In the genomic region with DNA sequence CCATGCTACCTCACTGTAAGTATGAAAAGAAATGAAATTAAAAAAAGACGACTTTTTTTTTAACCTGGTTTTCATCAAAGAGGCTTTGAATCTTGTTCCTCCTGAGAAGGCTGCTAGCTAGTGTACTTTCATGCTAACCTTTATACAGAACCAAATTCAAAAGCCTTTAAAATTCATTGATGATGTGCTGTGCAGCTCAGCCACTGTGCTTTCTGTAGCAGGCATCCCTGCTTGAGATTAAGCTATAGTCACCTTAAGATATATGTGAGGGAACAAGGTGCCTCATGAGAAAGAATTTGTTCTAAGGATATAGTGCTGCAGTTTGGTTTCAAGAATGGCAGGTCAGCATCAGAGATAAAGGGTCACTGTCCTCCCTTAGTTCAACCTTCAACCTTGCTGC, we compare ENCODE assay signal across 34 mouse cellular contexts.
"Had no signal": no experiment of that assay in that cellular context is flagged by ENCODE, and none has a peak within 500 bp of the region (broad histone marks: within the 10 kb centered on the region; RNA-seq: fewer than 3 reads in every experiment).

No protein-coding gene starts in this region.

- H3K27me3 ChIP-seq: heart, embryonic 12.5 days; heart, embryonic 13.5 days; heart, embryonic 15.5 days; hindbrain, embryonic 12.5 days; hindbrain, embryonic 13.5 days; hindbrain, embryonic 15.5 days; intestine, embryonic 15.5 days; kidney, embryonic 15.5 days had no signal

- H3K4me2 ChIP-seq: heart, embryonic 11.5 days; heart, embryonic 12.5 days; heart, embryonic 13.5 days; heart, embryonic 15.5 days; hindbrain, embryonic 12.5 days; hindbrain, embryonic 13.5 days; hindbrain, embryonic 14.5 days; hindbrain, embryonic 15.5 days; intestine, embryonic 15.5 days; kidney, embryonic 15.5 days had no signal

- H3K36me3 ChIP-seq: heart, embryonic 10.5 days; heart, embryonic 12.5 days; heart, embryonic 13.5 days; heart, embryonic 15.5 days; hindbrain, embryonic 10.5 days; hindbrain, embryonic 12.5 days; hindbrain, embryonic 13.5 days; hindbrain, embryonic 15.5 days; intestine, embryonic 15.5 days; kidney, embryonic 15.5 days had no signal

- H3K9me3 ChIP-seq: heart, embryonic 10.5 days; heart, embryonic 12.5 days; heart, embryonic 15.5 days; hindbrain, embryonic 10.5 days; hindbrain, embryonic 12.5 days; hindbrain, embryonic 13.5 days; hindbrain, embryonic 15.5 days; intestine, embryonic 15.5 days; kidney, embryonic 15.5 days had no signal

- H3K4me3 ChIP-seq: heart, embryonic 10.5 days; heart, embryonic 12.5 days; heart, embryonic 13.5 days; heart, embryonic 15.5 days; hindbrain, embryonic 10.5 days; hindbrain, embryonic 12.5 days; hindbrain, embryonic 13.5 days; hindbrain, embryonic 15.5 days; intestine, embryonic 15.5 days; kidney, embryonic 15.5 days; layer of hippocampus, adult 2 months had no signal

- H3K9ac ChIP-seq: heart, embryonic 12.5 days; heart, embryonic 13.5 days; heart, embryonic 15.5 days; hindbrain, embryonic 12.5 days; hindbrain, embryonic 13.5 days; hindbrain, embryonic 14.5 days; hindbrain, embryonic 15.5 days; intestine, embryonic 15.5 days; kidney, embryonic 15.5 days had no signal

- H3K4me1 ChIP-seq: heart, embryonic 10.5 days; heart, embryonic 12.5 days; heart, embryonic 13.5 days; heart, embryonic 15.5 days; hindbrain, embryonic 10.5 days; hindbrain, embryonic 12.5 days; hindbrain, embryonic 13.5 days; hindbrain, embryonic 15.5 days; intestine, embryonic 15.5 days; kidney, embryonic 15.5 days had no signal

- ATAC-seq: hindbrain, embryonic 16.5 days; inflammation-experienced regulatory T-cells, adult 6 months; intestine, embryonic 15.5 days; intestine, embryonic 16.5 days; intestine, postnatal 0 days had no signal

- H3K27ac ChIP-seq: heart, embryonic 10.5 days; heart, embryonic 13.5 days; heart, embryonic 15.5 days; hindbrain, embryonic 10.5 days; hindbrain, embryonic 12.5 days; hindbrain, embryonic 13.5 days; hindbrain, embryonic 14.5 days; hindbrain, embryonic 15.5 days; intestine, embryonic 15.5 days; kidney, embryonic 15.5 days; kidney, postnatal 0 days; layer of hippocampus, adult 2 months had no signal

- DNase-seq: heart, postnatal 10 days; heart, postnatal 14 days; heart, postnatal 36 days; heart, postnatal 4 days; kidney, adult 11 months; kidney, adult 18-20 months; kidney, adult 2 months; kidney, adult 8-10 months; kidney, adult 9 months; kidney, postnatal 10 days; kidney, postnatal 14 days; kidney, postnatal 25 days; kidney, postnatal 36 days; kidney, postnatal 4 days; layer of hippocampus, adult 9-11 months; layer of hippocampus, postnatal 36 days had no signal
